Mouse (Mus musculus): Measurements from ENCODE around the gene Gbp2b.
"Not testable (repeated sequence)": the region's sequence is repeated elsewhere in the genome, so short reads cannot be mapped to it uniquely, and the experiment has no call there.

Gbp2b gene

GRCm38 (mm10) chr3:142594547-142594946 lies at the start of gene Gbp2b:
Gene Gbp2b, plus strand, starts transcription at chr3:142594847.
- in situ Hi-C loops (cut with MboI; ENCODE audit: low sequenced_read_pairs) = no loop called here

GRCm38 (mm10) chr3:142546690-142547089 lies 48.0 kb upstream of the Gbp2b start:
- in situ Hi-C loops (cut with MboI; ENCODE audit: low sequenced_read_pairs) = no loop called here

- in situ Hi-C loops (cut with MboI; ENCODE audit: low sequenced_read_pairs) = loop anchor here (5.0 kb wide), 1 partner anchor 58 kb away; the partner anchor contains the start of gene Gbp5
Measured at GRCm38 (mm10) chr3:142550052-142550676, 44.5 kb upstream of the Gbp2b start.

- in situ Hi-C loops (cut with MboI; ENCODE audit: low sequenced_read_pairs) = loop anchor here (5.0 kb wide), 1 partner anchor 62 kb away; the partner anchor contains the start of gene Gbp5
Measured at GRCm38 (mm10) chr3:142554601-142555000, 40.0 kb upstream of the Gbp2b start.

GRCm38 (mm10) chr3:142555623-142556022 lies 39.0 kb upstream of the Gbp2b start:
- in situ Hi-C loops (cut with MboI; ENCODE audit: low sequenced_read_pairs) = no loop called here

- in situ Hi-C loops (cut with MboI; ENCODE audit: low sequenced_read_pairs) = no loop called here
Measured at GRCm38 (mm10) chr3:142559632-142560228, 34.9 kb upstream of the Gbp2b start, which contains the start of gene Gbp3. Gene Gbp3, plus strand, starts transcription at chr3:142560026.

GRCm38 (mm10) chr3:142560296-142560948 lies 34.2 kb upstream of the Gbp2b start:
- in situ Hi-C loops (cut with MboI; ENCODE audit: low sequenced_read_pairs) = no loop called here

- in situ Hi-C loops (cut with MboI; ENCODE audit: low sequenced_read_pairs) = no loop called here
Measured at GRCm38 (mm10) chr3:142561045-142561646, 33.5 kb upstream of the Gbp2b start.

GRCm38 (mm10) chr3:142561666-142562065 lies 33.0 kb upstream of the Gbp2b start:
- in situ Hi-C loops (cut with MboI; ENCODE audit: low sequenced_read_pairs) = no loop called here

GRCm38 (mm10) chr3:142567490-142567889 lies 27.2 kb upstream of the Gbp2b start:
- in situ Hi-C loops (cut with MboI; ENCODE audit: low sequenced_read_pairs) = not testable (repeated sequence)

GRCm38 (mm10) chr3:142570738-142571137 lies 23.9 kb upstream of the Gbp2b start:
- in situ Hi-C loops (cut with MboI; ENCODE audit: low sequenced_read_pairs) = no loop called here

- in situ Hi-C loops (cut with MboI; ENCODE audit: low sequenced_read_pairs) = no loop called here
Measured at GRCm38 (mm10) chr3:142577108-142577507, 17.5 kb upstream of the Gbp2b start.

GRCm38 (mm10) chr3:142578342-142578741 lies 16.3 kb upstream of the Gbp2b start:
- in situ Hi-C loops (cut with MboI; ENCODE audit: low sequenced_read_pairs) = no loop called here

- in situ Hi-C loops (cut with MboI; ENCODE audit: low sequenced_read_pairs) = no loop called here
Measured at GRCm38 (mm10) chr3:142583067-142583466, 11.6 kb upstream of the Gbp2b start.

GRCm38 (mm10) chr3:142587386-142587785 lies 7.3 kb upstream of the Gbp2b start:
- in situ Hi-C loops (cut with MboI; ENCODE audit: low sequenced_read_pairs) = no loop called here

- in situ Hi-C loops (cut with MboI; ENCODE audit: low sequenced_read_pairs) = no loop called here
Measured at GRCm38 (mm10) chr3:142588888-142589287, 5.8 kb upstream of the Gbp2b start.

GRCm38 (mm10) chr3:142590431-142591067 lies 4.1 kb upstream of the Gbp2b start:
- in situ Hi-C loops (cut with MboI; ENCODE audit: low sequenced_read_pairs) = no loop called here

- in situ Hi-C loops (cut with MboI; ENCODE audit: low sequenced_read_pairs) = no loop called here
Measured at GRCm38 (mm10) chr3:142597923-142598322, 3.3 kb downstream of the Gbp2b start.

GRCm38 (mm10) chr3:142601675-142602074 lies 7.0 kb downstream of the Gbp2b start:
- in situ Hi-C loops (cut with MboI; ENCODE audit: low sequenced_read_pairs) = no loop called here

- in situ Hi-C loops (cut with MboI; ENCODE audit: low sequenced_read_pairs) = no loop called here
Measured at GRCm38 (mm10) chr3:142618658-142619057, 24.0 kb downstream of the Gbp2b start.

GRCm38 (mm10) chr3:142619606-142620005 lies 25.0 kb downstream of the Gbp2b start:
- in situ Hi-C loops (cut with MboI; ENCODE audit: low sequenced_read_pairs) = loop anchor here (10.0 kb wide), 1 partner anchor 125 kb away; the partner anchor contains the start of gene Gbp5

All from CH12F3 (cell line).